Mouse (Mus musculus): ENCODE results near the gene Kif16b. TPM values are rescaled to one million over a fixed set of nuclear protein-coding genes. Genes with fewer than 3 reads are reported as not detected.

Gene Kif16b
- total and polyA plus RNA-seq, 2 experiments from 2014 or later, result 2.7 to 9.9 TPM

DNA sequence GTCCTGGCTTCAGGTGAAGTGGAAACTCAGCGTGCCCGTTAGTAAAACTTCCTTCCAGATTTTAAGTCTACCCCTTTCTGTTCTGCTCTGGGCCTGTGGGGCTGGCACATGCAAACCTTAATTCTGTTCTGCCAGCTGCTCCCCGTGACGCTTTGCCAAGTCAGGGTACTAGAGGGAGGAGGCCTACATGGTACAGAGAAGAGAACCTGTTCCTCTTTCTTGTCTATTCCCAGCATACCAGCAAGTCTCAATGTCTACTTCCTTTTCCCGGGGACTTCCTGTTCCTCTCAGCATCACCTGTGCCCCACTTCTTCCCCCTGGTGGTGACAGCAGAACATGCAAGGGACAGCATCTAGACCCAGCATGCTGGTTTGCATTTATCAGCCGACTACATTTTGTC lies 290.2 kb downstream of the Kif16b start:
- H3K27me3 ChIP-seq (ENCODE audit: insufficient read depth, low read length), result no peaks in the 10 kb centered on the region
- no peaks in the 10 kb centered on the region for H3K36me3 ChIP-seq (ENCODE audit: insufficient read depth)
- no peak overlapping the region for H3K4me2 ChIP-seq (ENCODE audit: low read depth)
- peak; percentile 79 for ATAC-seq
- no peaks in the 10 kb centered on the region for H3K9me3 ChIP-seq (ENCODE audit: low read length)
- H3K4me1 ChIP-seq (ENCODE audit: insufficient read depth), result peaks cover 2% of the 10 kb centered on the region; the same call in 1 of the 2 replicates
- TF ChIP-seq CTCF (IDR thresholded peaks at IDR 0.05; ENCODE audit: low read depth), result peak; percentile 71
- no peak overlapping the region for H3K4me3 ChIP-seq (ENCODE audit: low read depth, low read length)
- 58% methylated on average over 6 of the region's 6 CpGs for WGBS
- peak; percentile 81 for DNase-seq
- no peak overlapping the region for H3K27ac ChIP-seq (ENCODE audit: low read depth, low read length)
- no peak overlapping the region for H3K9ac ChIP-seq

DNA sequence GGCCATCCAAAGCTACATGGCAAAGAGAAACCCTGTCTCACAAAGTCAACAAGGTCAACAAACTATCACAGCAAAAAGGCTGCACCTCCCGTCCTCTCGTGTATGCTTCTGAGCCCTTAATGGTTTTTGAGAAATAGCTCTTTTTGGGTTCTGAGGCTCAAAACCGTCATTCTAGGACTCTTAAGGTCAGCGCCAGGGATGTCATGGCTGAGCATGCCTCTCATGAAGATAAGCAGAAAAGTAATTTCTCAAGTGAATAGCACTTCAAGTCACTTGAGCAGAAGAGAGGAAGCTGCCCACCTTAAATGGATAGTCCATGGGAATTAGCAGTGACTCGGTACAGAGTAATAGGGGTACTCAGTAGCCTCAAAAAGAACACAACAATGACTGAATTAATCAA lies 291.1 kb downstream of the Kif16b start:
- no peak for DNase-seq
- no peak for ATAC-seq
- Histone ChIP-seq H3K27me3 (ENCODE audit: insufficient read depth, low read length) (no peaks in the 10 kb centered on the region), H3K4me1 (ENCODE audit: insufficient read depth) (peaks cover 2% of the 10 kb centered on the region; the same call in 1 of the 2 replicates), H3K4me3 (ENCODE audit: low read depth, low read length) (no peak overlapping the region), H3K36me3 (ENCODE audit: insufficient read depth) (no peaks in the 10 kb centered on the region), H3K9ac (no peak overlapping the region), H3K4me2 (ENCODE audit: low read depth) (no peak overlapping the region), H3K27ac (ENCODE audit: low read depth, low read length) (no peak overlapping the region), H3K9me3 (ENCODE audit: low read length) (no peaks in the 10 kb centered on the region)
- WGBS, result 90% methylated on average over 5 of the region's 5 CpGs
- TF ChIP-seq CTCF (IDR thresholded peaks at IDR 0.05; ENCODE audit: low read depth), result no peak

- H3K9ac ChIP-seq, result no peak overlapping the region
- peak; percentile 45; the same call in 1 of the 2 replicates for ATAC-seq
- no peak for TF ChIP-seq CTCF (IDR thresholded peaks at IDR 0.05; ENCODE audit: low read depth)
- no peak overlapping the region for H3K4me3 ChIP-seq (ENCODE audit: low read depth, low read length)
- peaks cover 2% of the 10 kb centered on the region; the same call in 1 of the 2 replicates for H3K4me1 ChIP-seq (ENCODE audit: insufficient read depth)
- H3K9me3 ChIP-seq (ENCODE audit: low read length), result no peaks in the 10 kb centered on the region
- peak; percentile 56 for DNase-seq
- no peak overlapping the region for H3K27ac ChIP-seq (ENCODE audit: low read depth, low read length)
- no peak overlapping the region for H3K4me2 ChIP-seq (ENCODE audit: low read depth)
- 86% methylated on average over 17 of the region's 17 CpGs for WGBS
- no peaks in the 10 kb centered on the region for H3K27me3 ChIP-seq (ENCODE audit: insufficient read depth, low read length)
- H3K36me3 ChIP-seq (ENCODE audit: insufficient read depth), result no peaks in the 10 kb centered on the region
Observed at GRCm38 (mm10) chr2:142608778-142609177, 292.6 kb downstream of the Kif16b start.

GRCm38 (mm10) chr2:142604762-142605161 lies 296.6 kb downstream of the Kif16b start:
- H3K4me3 ChIP-seq (ENCODE audit: low read depth, low read length), result no peak overlapping the region
- no peak for ATAC-seq
- no peak overlapping the region for H3K9ac ChIP-seq
- no peak overlapping the region for H3K4me2 ChIP-seq (ENCODE audit: low read depth)
- no peaks in the 10 kb centered on the region for H3K27me3 ChIP-seq (ENCODE audit: insufficient read depth, low read length)
- peaks cover 2% of the 10 kb centered on the region; the same call in 1 of the 2 replicates for H3K4me1 ChIP-seq (ENCODE audit: insufficient read depth)
- no peaks in the 10 kb centered on the region for H3K9me3 ChIP-seq (ENCODE audit: low read length)
- H3K27ac ChIP-seq (ENCODE audit: low read depth, low read length), result no peak overlapping the region
- no peak for DNase-seq
- 79% methylated on average over 4 of the region's 4 CpGs for WGBS
- no peaks in the 10 kb centered on the region for H3K36me3 ChIP-seq (ENCODE audit: insufficient read depth)
- no peak for TF ChIP-seq CTCF (IDR thresholded peaks at IDR 0.05; ENCODE audit: low read depth)

GRCm38 (mm10) chr2:142603210-142603609 lies 298.1 kb downstream of the Kif16b start:
- no peak overlapping the region for H3K4me2 ChIP-seq (ENCODE audit: low read depth)
- no peaks in the 10 kb centered on the region for H3K27me3 ChIP-seq (ENCODE audit: insufficient read depth, low read length)
- no peaks in the 10 kb centered on the region for H3K4me1 ChIP-seq (ENCODE audit: insufficient read depth)
- DNase-seq, result no peak
- ATAC-seq, result no peak
- H3K36me3 ChIP-seq (ENCODE audit: insufficient read depth), result no peaks in the 10 kb centered on the region
- TF ChIP-seq CTCF (IDR thresholded peaks at IDR 0.05; ENCODE audit: low read depth), result no peak
- no peak overlapping the region for H3K27ac ChIP-seq (ENCODE audit: low read depth, low read length)
- H3K4me3 ChIP-seq (ENCODE audit: low read depth, low read length), result no peak overlapping the region
- H3K9me3 ChIP-seq (ENCODE audit: low read length), result no peaks in the 10 kb centered on the region
- H3K9ac ChIP-seq, result no peak overlapping the region
- WGBS, result 58% methylated on average over 2 of the region's 2 CpGs

DNA sequence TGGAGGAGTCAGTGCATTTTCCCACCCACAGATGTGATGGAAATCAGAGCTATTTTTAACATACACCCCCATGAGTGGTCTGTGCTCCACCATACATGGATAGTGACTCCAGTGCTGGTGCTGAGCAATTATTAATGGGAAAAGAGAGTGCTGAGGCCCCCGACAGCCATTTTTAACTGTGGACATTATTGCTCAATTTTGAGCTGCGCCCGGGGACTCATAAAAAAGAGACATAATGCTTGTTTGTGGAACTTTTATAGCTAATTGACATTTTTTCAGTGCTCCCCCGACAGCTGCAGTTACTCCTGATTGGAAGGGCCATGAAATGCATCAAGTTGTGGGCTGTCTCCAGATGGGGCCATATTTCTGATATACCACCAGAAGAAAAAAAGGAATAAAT lies 302.1 kb downstream of the Kif16b start:
- ATAC-seq (no peak), DNase-seq (no peak)
- Histone ChIP-seq H3K9me3 (ENCODE audit: low read length) (no peaks in the 10 kb centered on the region), H3K9ac (no peak overlapping the region), H3K27ac (ENCODE audit: low read depth, low read length) (no peak overlapping the region), H3K27me3 (ENCODE audit: insufficient read depth, low read length) (no peaks in the 10 kb centered on the region), H3K36me3 (ENCODE audit: insufficient read depth) (no peaks in the 10 kb centered on the region), H3K4me3 (ENCODE audit: low read depth, low read length) (no peak overlapping the region), H3K4me1 (ENCODE audit: insufficient read depth) (no peaks in the 10 kb centered on the region), H3K4me2 (ENCODE audit: low read depth) (no peak overlapping the region)
- no peak for TF ChIP-seq CTCF (IDR thresholded peaks at IDR 0.05; ENCODE audit: low read depth)
- 54% methylated on average over 4 of the region's 4 CpGs for WGBS

DNA sequence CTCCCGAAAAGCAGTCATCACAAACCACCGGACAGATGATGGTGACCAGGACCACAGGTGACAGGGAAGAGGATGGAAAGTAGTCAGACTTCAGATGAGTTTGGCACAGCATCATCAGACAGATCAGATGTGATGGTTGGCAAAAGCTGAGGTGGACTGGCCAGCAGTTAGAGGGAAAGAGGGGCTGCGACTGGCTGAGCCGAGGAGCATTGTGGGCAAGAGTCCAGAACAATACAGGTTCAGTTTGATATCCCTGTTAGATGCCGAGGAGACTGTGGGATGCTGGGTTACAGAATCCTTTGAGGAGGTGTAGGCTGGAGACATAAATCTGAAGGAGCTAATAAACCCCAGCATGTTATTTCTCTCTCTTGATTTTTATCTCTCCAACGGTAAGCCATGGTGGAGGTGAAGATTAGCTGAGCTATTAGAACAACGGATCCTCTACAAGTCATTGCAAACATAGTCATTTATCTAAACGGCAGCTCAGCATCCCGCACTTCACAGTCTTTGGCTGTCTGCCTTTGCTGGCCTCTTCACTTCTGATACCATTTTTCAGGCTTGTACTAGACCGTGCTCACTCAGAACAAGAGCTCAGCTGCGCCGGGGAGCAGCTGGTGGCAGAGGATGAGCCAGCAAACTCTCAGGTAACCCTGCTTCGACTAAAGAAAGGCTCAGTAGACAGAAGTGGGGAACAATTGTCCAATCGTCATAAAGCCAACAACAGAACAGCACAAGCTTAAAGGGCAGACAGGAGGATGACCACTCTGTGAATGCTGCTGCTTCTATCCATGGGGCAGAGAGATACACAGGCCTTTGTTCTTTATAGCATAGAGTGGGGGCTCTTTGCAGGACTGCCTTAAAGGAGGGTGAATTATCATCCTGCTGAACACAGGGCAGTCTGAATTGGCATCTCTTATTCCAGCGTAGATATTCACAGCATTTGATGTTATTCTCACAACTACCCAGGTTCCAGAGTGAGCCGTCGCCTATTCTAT lies 304.9 kb downstream of the Kif16b start:
- H3K4me3 ChIP-seq (ENCODE audit: low read depth, low read length), result no peak overlapping the region
- H3K9me3 ChIP-seq (ENCODE audit: low read length), result no peaks in the 10 kb centered on the region
- no peaks in the 10 kb centered on the region for H3K27me3 ChIP-seq (ENCODE audit: insufficient read depth, low read length)
- 66% methylated on average over 17 of the region's 17 CpGs for WGBS
- no peak for TF ChIP-seq CTCF (IDR thresholded peaks at IDR 0.05; ENCODE audit: low read depth)
- H3K9ac ChIP-seq, result no peak overlapping the region
- no peak overlapping the region for H3K4me2 ChIP-seq (ENCODE audit: low read depth)
- no peak overlapping the region for H3K27ac ChIP-seq (ENCODE audit: low read depth, low read length)
- H3K36me3 ChIP-seq (ENCODE audit: insufficient read depth), result no peaks in the 10 kb centered on the region
- DNase-seq (no peak), ATAC-seq (peak; percentile 59)
- H3K4me1 ChIP-seq (ENCODE audit: insufficient read depth), result no peaks in the 10 kb centered on the region
